Mouse (Mus musculus): ENCODE measurements around the gene Cyfip2. TPM values are rescaled to one million over a fixed set of nuclear protein-coding genes. Genes with fewer than 3 reads are reported as not detected.

Cyfip2 gene
- polyA plus RNA-seq, 2 experiments, result 1.6 to 2.6 TPM

- no peak for TF ChIP-seq EP300 (IDR thresholded peaks at IDR 0.05; ENCODE audit: low read depth)
- TF ChIP-seq CTCF (IDR thresholded peaks at IDR 0.05; ENCODE audit: low read depth), result no peak
- H3K36me3 ChIP-seq (replicated peaks; ENCODE audit: control insufficient read depth, insufficient read depth, low read depth), result no peaks in the 10 kb centered on the region
- H3K4me1 ChIP-seq (replicated peaks; ENCODE audit: control insufficient read depth in 2 of 2, insufficient read depth in 2 of 2, low read length in 1 of 2), result peaks cover 3 to 11% of the 10 kb centered on the region in 2 experiments; a peak in 3 of 4 replicates
- ATAC-seq (ENCODE audit: insufficient read depth) (no peak), DNase-seq (ENCODE audit: low read depth in 3 of 3, low spot score in 3 of 3) (no peak)
- H3K9ac ChIP-seq (replicated peaks), result no peak overlapping the region
- no peak overlapping the region for H3K4me2 ChIP-seq (ENCODE audit: low read depth)
- H3K9me3 ChIP-seq (ENCODE audit: control insufficient read depth, low read length), result no peaks in the 10 kb centered on the region
- peaks cover 8% of the 10 kb centered on the region for H3K27me3 ChIP-seq (ENCODE audit: control insufficient read depth, insufficient read depth, low read length)
- no peak overlapping the region for H3K27ac ChIP-seq
- H3K4me3 ChIP-seq (ENCODE audit: insufficient read depth in 1 of 2, low read depth in 2 of 2, low read length in 2 of 2), result no peak overlapping the region
- WGBS (ENCODE audit: insufficient replicate concordance), result 67% methylated on average over 11 of the region's 11 CpGs
Observed at GRCm38 (mm10) chr11:46308271-46308974, 4.2 kb downstream of the Cyfip2 start.

DNA sequence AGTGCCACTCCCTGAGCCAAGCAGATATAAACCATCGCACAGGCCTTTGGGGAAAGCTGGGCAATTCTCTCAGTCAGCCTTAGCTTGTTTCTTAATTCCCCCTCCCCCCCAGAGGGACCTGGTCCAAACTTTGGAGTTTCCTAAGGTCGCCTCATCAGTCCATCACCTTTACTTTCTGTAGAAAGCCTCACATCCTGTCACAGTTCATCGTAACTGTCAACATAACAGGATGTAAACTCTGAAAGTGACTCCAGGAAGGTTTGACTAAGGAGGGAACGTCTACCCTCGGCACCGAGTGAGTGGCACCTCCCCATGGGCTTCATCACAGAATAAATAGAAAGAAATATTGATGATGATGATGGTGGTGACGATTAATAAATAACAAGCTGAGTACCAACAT is 4.9 kb downstream of the Cyfip2 start:
- Histone ChIP-seq H3K27ac (no peak overlapping the region), H3K9me3 (ENCODE audit: control insufficient read depth, low read length) (no peaks in the 10 kb centered on the region), H3K4me1 (replicated peaks; ENCODE audit: control insufficient read depth in 2 of 2, insufficient read depth in 2 of 2, low read length in 1 of 2) (peaks cover 3 to 10% of the 10 kb centered on the region in 2 experiments; a peak in 3 of 4 replicates), H3K4me3 (ENCODE audit: insufficient read depth in 1 of 2, low read depth in 2 of 2, low read length in 2 of 2) (no peak overlapping the region), H3K4me2 (ENCODE audit: low read depth) (no peak overlapping the region), H3K36me3 (replicated peaks; ENCODE audit: control insufficient read depth, insufficient read depth, low read depth) (no peaks in the 10 kb centered on the region), H3K27me3 (ENCODE audit: control insufficient read depth, insufficient read depth, low read length) (peaks cover 8% of the 10 kb centered on the region), H3K9ac (replicated peaks) (no peak overlapping the region)
- DNase-seq (ENCODE audit: low read depth in 3 of 3, low spot score in 3 of 3) (no peak), ATAC-seq (ENCODE audit: insufficient read depth) (no peak)
- WGBS (ENCODE audit: insufficient replicate concordance), result 62% methylated on average over 7 of the region's 7 CpGs
- TF ChIP-seq EP300 (IDR thresholded peaks at IDR 0.05; ENCODE audit: low read depth) (no peak), CTCF (IDR thresholded peaks at IDR 0.05; ENCODE audit: low read depth) (no peak)

DNA sequence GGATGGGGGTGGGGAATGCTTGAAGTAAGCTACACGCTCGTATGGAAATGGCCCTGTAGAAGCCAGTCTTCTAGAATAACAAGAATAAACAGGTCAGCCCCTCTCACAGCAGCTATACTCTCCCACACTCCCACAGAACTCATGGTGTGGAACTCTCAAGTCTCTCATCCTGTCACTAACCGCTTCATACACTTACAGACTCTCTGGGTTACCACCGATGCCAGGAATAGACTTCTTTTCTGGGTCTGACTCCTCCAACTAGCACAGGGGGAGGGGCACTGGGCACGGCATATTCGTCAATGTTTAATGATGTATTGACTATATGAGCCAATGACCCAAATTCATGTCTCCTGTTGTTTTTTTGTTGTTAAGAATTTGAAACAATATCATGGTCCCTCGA is 5.9 kb downstream of the Cyfip2 start:
- TF ChIP-seq EP300 (IDR thresholded peaks at IDR 0.05; ENCODE audit: low read depth), result no peak
- no peak for TF ChIP-seq CTCF (IDR thresholded peaks at IDR 0.05; ENCODE audit: low read depth)
- Histone ChIP-seq H3K4me3 (ENCODE audit: insufficient read depth in 1 of 2, low read depth in 2 of 2, low read length in 2 of 2) (no peak overlapping the region), H3K36me3 (replicated peaks; ENCODE audit: control insufficient read depth, insufficient read depth, low read depth) (no peaks in the 10 kb centered on the region), H3K4me1 (replicated peaks; ENCODE audit: control insufficient read depth in 2 of 2, insufficient read depth in 2 of 2, low read length in 1 of 2) (peaks cover 3 to 7% of the 10 kb centered on the region in 2 experiments; a peak in 3 of 4 replicates), H3K27me3 (ENCODE audit: control insufficient read depth, insufficient read depth, low read length) (peaks cover 8% of the 10 kb centered on the region), H3K27ac (no peak overlapping the region), H3K9me3 (ENCODE audit: control insufficient read depth, low read length) (no peaks in the 10 kb centered on the region), H3K4me2 (ENCODE audit: low read depth) (no peak overlapping the region), H3K9ac (replicated peaks) (no peak overlapping the region)
- WGBS (ENCODE audit: insufficient replicate concordance), result 68% methylated on average over 7 of the region's 7 CpGs
- no peak for ATAC-seq (ENCODE audit: insufficient read depth)
- no peak for DNase-seq (ENCODE audit: low read depth in 3 of 3, low spot score in 3 of 3)

DNA sequence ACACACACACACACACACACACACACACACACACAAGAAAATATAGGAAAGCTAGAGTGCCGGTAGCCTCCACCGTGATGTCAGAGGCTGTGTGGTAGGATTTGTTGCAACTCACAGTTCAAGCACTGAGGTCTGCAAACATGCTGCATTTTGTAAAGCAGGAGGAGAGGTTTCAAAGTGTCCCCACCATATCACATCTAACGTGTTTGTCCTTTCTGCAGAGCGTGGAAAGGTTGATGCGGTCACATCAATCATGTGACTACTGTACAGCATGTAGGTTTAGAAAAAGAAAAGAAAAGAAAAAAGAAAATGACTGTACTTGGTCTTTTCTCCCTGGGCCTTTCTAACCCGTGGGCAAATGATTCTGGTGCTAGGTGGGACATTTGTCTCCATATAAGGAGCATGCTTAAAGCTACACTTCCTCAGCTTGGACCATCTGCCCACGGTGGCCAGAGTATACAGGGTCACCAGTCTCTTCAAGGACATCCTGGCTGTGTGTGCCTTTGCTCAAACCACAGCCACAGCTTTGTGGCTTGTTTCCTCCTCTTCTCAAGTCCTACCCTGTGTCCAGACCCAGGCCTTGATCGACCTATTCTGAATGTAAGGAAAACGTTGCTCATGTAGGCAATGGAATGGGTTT is 6.7 kb downstream of the Cyfip2 start:
- H3K4me3 ChIP-seq (ENCODE audit: insufficient read depth in 1 of 2, low read depth in 2 of 2, low read length in 2 of 2), result no peak overlapping the region
- TF ChIP-seq EP300 (IDR thresholded peaks at IDR 0.05; ENCODE audit: low read depth) (no peak), CTCF (IDR thresholded peaks at IDR 0.05; ENCODE audit: low read depth) (no peak)
- DNase-seq (ENCODE audit: low read depth in 3 of 3, low spot score in 3 of 3) (no peak), ATAC-seq (ENCODE audit: insufficient read depth) (no peak)
- H3K9me3 ChIP-seq (ENCODE audit: control insufficient read depth, low read length), result no peaks in the 10 kb centered on the region
- WGBS (ENCODE audit: insufficient replicate concordance), result 49% methylated on average over 9 of the region's 9 CpGs
- peaks cover 1% of the 10 kb centered on the region; the same call in 1 of the 2 replicates for H3K27me3 ChIP-seq (ENCODE audit: control insufficient read depth, insufficient read depth, low read length)
- H3K9ac ChIP-seq (replicated peaks), result no peak overlapping the region
- H3K36me3 ChIP-seq (replicated peaks; ENCODE audit: control insufficient read depth, insufficient read depth, low read depth), result no peaks in the 10 kb centered on the region
- no peak overlapping the region for H3K4me2 ChIP-seq (ENCODE audit: low read depth)
- peaks cover 0 to 3% of the 10 kb centered on the region in 2 experiments; a peak in 3 of 4 replicates for H3K4me1 ChIP-seq (replicated peaks; ENCODE audit: control insufficient read depth in 2 of 2, insufficient read depth in 2 of 2, low read length in 1 of 2)
- no peak overlapping the region for H3K27ac ChIP-seq
